Mouse (Mus musculus) adrenal gland, postnatal 14 days (tissue): ENCODE measurements around the gene Cbr2. TPM values are rescaled to one million over a fixed set of nuclear protein-coding genes. Genes with fewer than 3 reads are reported as not detected.
A peak's percentile ranks its signal among the peaks of the same experiment; 100 is the strongest.

ENCODE experiments used
- DNase-seq: peaks from one replicate; pipeline ENCODE4 v3.0.0; 2021; ENCODE audit warnings: mixed read lengths
- total RNA-seq: library from RNA; stranded (reverse); gene quantifications from 2 replicates; pipeline ENCODE4 v1.2.3, GENCODE M21; 2021

Cbr2 gene
- total RNA-seq, 1 experiment from 2014 or later, result 10.2 TPM

- no peak for DNase-seq
These were observed 519 bp downstream of the Cbr2 start for GRCm38 (mm10) chr11:120731395-120731794.

- no peak for DNase-seq
These were observed 1.5 kb downstream of the Cbr2 start for GRCm38 (mm10) chr11:120730331-120730870.

GRCm38 (mm10) chr11:120729432-120730050 is 2.4 kb downstream of the Cbr2 start:
- peak; percentile 55 for DNase-seq

GRCm38 (mm10) chr11:120728530-120729240 is 3.2 kb downstream of the Cbr2 start:
- no peak for DNase-seq

GRCm38 (mm10) chr11:120727564-120727963 is 4.3 kb downstream of the Cbr2 start:
- DNase-seq, result no peak

GRCm38 (mm10) chr11:120727169-120727527 is 4.8 kb downstream of the Cbr2 start, which contains the start of gene Dcxr:
Gene Dcxr (minus strand): TSS chr11:120727281.
- DNase-seq, result peak; percentile 95

- DNase-seq, result peak; percentile 4
These were observed 5.4 kb downstream of the Cbr2 start for GRCm38 (mm10) chr11:120726243-120727168.

GRCm38 (mm10) chr11:120723509-120723908 is 8.4 kb downstream of the Cbr2 start:
- peak; percentile 3 for DNase-seq

GRCm38 (mm10) chr11:120722761-120723382 is 9.0 kb downstream of the Cbr2 start:
- DNase-seq, result peak; percentile 3

- peak; percentile 27 for DNase-seq
These were observed 9.8 kb downstream of the Cbr2 start for GRCm38 (mm10) chr11:120722067-120722630.

- peak; percentile 80 for DNase-seq
These were observed 10.5 kb downstream of the Cbr2 start, which contains the start of gene Rac3 for GRCm38 (mm10) chr11:120721124-120722066. Gene Rac3 (plus strand): TSS chr11:120721470.

GRCm38 (mm10) chr11:120720450-120720849 is 11.5 kb downstream of the Cbr2 start:
- DNase-seq, result peak; percentile 96

- peak; percentile 7 for DNase-seq
These were observed 12.0 kb downstream of the Cbr2 start for GRCm38 (mm10) chr11:120719841-120720376.

GRCm38 (mm10) chr11:120719242-120719641 is 12.7 kb downstream of the Cbr2 start:
- DNase-seq, result no peak

- DNase-seq, result no peak
These were observed 16.8 kb downstream of the Cbr2 start for GRCm38 (mm10) chr11:120715131-120715530.

- no peak for DNase-seq
These were observed 17.4 kb downstream of the Cbr2 start for GRCm38 (mm10) chr11:120714546-120714945.

GRCm38 (mm10) chr11:120713580-120714518 is 18.1 kb downstream of the Cbr2 start, which contains the start of the genes Cenpx and Lrrc45:
Gene Cenpx (minus strand): TSS chr11:120713738.
Gene Lrrc45 (plus strand): TSS chr11:120713925.
- peak; percentile 97 for DNase-seq

- DNase-seq, result peak; percentile 78
These were observed 18.9 kb downstream of the Cbr2 start for GRCm38 (mm10) chr11:120712771-120713568.
